Mouse (Mus musculus): ENCODE measurements around the gene Snapc3. TPM values are rescaled to one million over a fixed set of nuclear protein-coding genes. Genes with fewer than 3 reads are reported as not detected.

Snapc3 gene
- total and polyA plus RNA-seq, 3 experiments, result 12.0 to 16.9 TPM; not detected in 1

DNA sequence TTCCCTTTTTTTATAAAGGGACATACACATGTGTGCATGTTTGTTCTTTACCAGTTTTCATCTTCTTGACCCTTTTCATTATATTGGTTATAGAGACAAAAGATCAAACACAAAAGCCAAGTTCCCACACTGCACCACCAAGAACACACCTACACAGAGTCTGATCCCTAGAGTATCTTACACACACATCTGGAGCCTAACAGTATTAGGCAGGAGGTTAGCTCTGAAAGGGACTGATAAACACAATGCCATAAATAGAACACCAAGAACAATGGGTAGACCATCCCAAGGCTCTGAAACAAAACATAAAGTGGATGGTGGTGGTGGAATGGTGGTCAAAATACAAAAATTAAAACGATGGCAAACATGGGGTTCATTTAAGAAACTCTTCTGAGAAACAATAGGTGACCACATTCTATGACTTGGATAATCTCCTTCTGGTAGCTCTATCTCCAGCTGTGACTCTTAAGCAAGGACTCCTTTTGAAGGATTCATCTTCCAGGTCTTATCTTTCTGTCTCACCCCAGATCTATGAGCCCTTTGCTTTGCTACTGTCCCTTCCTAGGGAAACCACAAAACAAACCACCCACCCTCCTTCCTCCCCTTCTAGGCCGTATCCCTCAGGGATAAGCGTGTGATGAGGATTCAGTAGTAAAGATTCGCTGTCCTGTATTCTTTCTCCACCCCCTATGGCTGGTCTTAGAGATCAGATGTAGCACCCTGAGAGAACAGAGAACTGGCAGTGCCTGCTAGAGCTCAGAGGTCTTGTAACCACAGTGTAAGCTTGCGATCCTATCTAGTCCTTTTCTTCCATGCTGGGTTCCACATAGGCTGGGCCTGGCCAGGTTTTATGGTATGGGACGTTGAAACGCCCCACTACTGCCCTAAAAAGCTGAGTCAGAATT, 16.6 kb upstream of the Snapc3 start (continued):
- TF ChIP-seq ZKSCAN1 (IDR thresholded peaks at IDR 0.05; ENCODE audit: low read depth, low read length) (no peak), USF1 (IDR thresholded peaks at IDR 0.05; ENCODE audit: low read depth, low read length) (no peak)

DNA sequence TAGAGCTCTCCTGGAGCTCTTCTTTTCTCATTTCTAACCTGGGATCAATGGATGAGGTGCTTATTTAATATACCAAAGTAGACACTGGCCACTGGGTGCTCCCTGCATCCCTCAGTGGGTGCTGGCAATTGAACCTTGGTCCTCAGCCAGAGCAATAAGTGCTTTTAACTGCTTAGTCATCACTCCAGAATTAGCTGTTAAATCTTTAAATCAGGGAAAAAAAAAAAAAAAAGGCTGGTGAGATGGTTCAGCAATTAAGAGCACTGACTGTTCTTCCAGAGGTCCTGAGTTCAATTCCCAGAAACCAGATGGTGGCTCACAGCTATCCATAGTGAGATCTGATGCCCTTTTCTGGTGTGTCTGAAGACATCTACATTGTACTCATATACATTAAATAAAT, 15.8 kb upstream of the Snapc3 start:
- H3K27me3 ChIP-seq (ENCODE audit: control insufficient read depth in 1 of 2, insufficient read depth in 2 of 2, low read length in 2 of 2), result no peaks in the 10 kb centered on the region; a peak in 1 of 4 replicates
- no peak overlapping the region for H3K9ac ChIP-seq (ENCODE audit: control insufficient read depth, low read depth, low read length, poor library complexity, severe bottlenecking)
- H3K9me3 ChIP-seq (replicated peaks; ENCODE audit: insufficient read depth, low read length), result no peaks in the 10 kb centered on the region
- peaks cover 4 to 8% of the 10 kb centered on the region in 2 experiments; a peak in 3 of 4 replicates for H3K4me1 ChIP-seq (ENCODE audit: control insufficient read depth in 1 of 2, insufficient read depth in 2 of 2, low read length in 2 of 2)
- no peak overlapping the region for H3K27ac ChIP-seq (ENCODE audit: control insufficient read depth, low read depth, low read length)
- DNase-seq (ENCODE audit: low read depth, low spot score), result no peak
- TF ChIP-seq ZNF384 (IDR thresholded peaks at IDR 0.05; ENCODE audit: low read depth, low read length), result peak; percentile 69
- no peak for TF ChIP-seq USF1 (IDR thresholded peaks at IDR 0.05; ENCODE audit: low read depth, low read length)
- peaks cover 0 to 15% of the 10 kb centered on the region in 2 experiments; a peak in 2 of 4 replicates for H3K36me3 ChIP-seq (ENCODE audit: control insufficient read depth in 1 of 2, insufficient read depth in 2 of 2, low read length in 2 of 2)
- no peak overlapping the region for H3K4me3 ChIP-seq (ENCODE audit: control insufficient read depth in 1 of 2, insufficient read depth in 1 of 2, low read depth in 2 of 2, low read length in 2 of 2)
- H3K79me2 ChIP-seq (ENCODE audit: control insufficient read depth, insufficient read depth, low read length, poor library complexity), result no peaks in the 10 kb centered on the region

DNA sequence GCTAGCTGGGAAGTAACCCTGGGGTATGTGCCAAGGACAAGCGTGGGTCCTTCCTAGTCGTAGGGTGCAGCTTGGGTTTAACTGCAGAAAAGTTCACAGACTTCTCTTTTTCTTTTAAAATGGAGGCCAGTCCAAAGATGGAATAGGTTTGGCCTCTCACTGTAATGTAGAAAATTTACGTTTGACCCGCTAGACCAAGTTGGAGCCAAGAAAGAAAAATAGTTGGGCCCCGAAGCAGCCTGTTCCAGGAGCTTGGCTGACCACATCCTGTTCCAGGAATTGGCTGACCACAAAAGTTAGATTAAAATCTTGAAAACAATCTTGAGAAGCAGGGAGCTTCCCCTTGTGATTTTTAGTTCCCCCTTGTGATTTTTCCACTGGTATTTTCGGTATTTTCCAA, 9.8 kb upstream of the Snapc3 start:
- Histone ChIP-seq H3K36me3 (ENCODE audit: control insufficient read depth in 1 of 2, insufficient read depth in 2 of 2, low read length in 2 of 2) (peaks cover 0 to 9% of the 10 kb centered on the region in 2 experiments; a peak in 2 of 4 replicates), H3K79me2 (ENCODE audit: control insufficient read depth, insufficient read depth, low read length, poor library complexity) (no peaks in the 10 kb centered on the region), H3K27me3 (ENCODE audit: control insufficient read depth in 1 of 2, insufficient read depth in 2 of 2, low read length in 2 of 2) (no peaks in the 10 kb centered on the region; a peak in 1 of 4 replicates), H3K9ac (ENCODE audit: control insufficient read depth, low read depth, low read length, poor library complexity, severe bottlenecking) (no peak overlapping the region), H3K4me3 (ENCODE audit: control insufficient read depth in 1 of 2, insufficient read depth in 1 of 2, low read depth in 2 of 2, low read length in 2 of 2) (no peak overlapping the region), H3K4me1 (ENCODE audit: control insufficient read depth in 1 of 2, insufficient read depth in 2 of 2, low read length in 2 of 2) (peaks cover 0 to 16% of the 10 kb centered on the region in 2 experiments; a peak in 2 of 4 replicates), H3K27ac (ENCODE audit: control insufficient read depth, low read depth, low read length) (peak overlapping the region; percentile 17; the same call in 1 of the 2 replicates), H3K9me3 (replicated peaks; ENCODE audit: insufficient read depth, low read length) (no peaks in the 10 kb centered on the region)
- DNase-seq (ENCODE audit: low read depth, low spot score), result peak; percentile 66
- no peak for TF ChIP-seq GABPA (IDR thresholded peaks at IDR 0.05; ENCODE audit: low read depth, low read length)
- no peak for TF ChIP-seq POLR2AphosphoS2 (IDR thresholded peaks at IDR 0.05; ENCODE audit: low read length)
- no peak for TF ChIP-seq NRF1 (IDR thresholded peaks at IDR 0.05; ENCODE audit: insufficient read depth, low read depth, low read length, poor library complexity, severe bottlenecking)
- TF ChIP-seq MAZ (IDR thresholded peaks at IDR 0.05; ENCODE audit: low read depth, low read length), result no peak
- peak; percentile 8; the same call in 1 of the 2 replicates for TF ChIP-seq TAL1 (IDR thresholded peaks at IDR 0.05; ENCODE audit: low read length)
- TF ChIP-seq KAT2A (conservative IDR thresholded peaks at IDR 0.05; ENCODE audit: low read depth, low read length), result no peak
- no peak for TF ChIP-seq GATA1 (IDR thresholded peaks at IDR 0.05; ENCODE audit: low read depth, low read length)
- no peak for TF ChIP-seq NELFE (IDR thresholded peaks at IDR 0.05; ENCODE audit: low read depth, low read length)
- TF ChIP-seq TCF12 (IDR thresholded peaks at IDR 0.05; ENCODE audit: low read depth, low read length), result no peak
- no peak for TF ChIP-seq BHLHE40 (IDR thresholded peaks at IDR 0.05; ENCODE audit: borderline replicate concordance, low read depth, low read length)
- no peak for TF ChIP-seq POLR2AphosphoS5 (IDR thresholded peaks at IDR 0.05; ENCODE audit: borderline replicate concordance, low read depth, low read length)
- no peak for TF ChIP-seq ELF1 (IDR thresholded peaks at IDR 0.05; ENCODE audit: low read depth, low read length)
- TF ChIP-seq EP300 (IDR thresholded peaks at IDR 0.05; ENCODE audit: low read depth in 1 of 2, low read length in 2 of 2), result peak; percentile 41 to 71
- TF ChIP-seq MAFK (IDR thresholded peaks at IDR 0.05; ENCODE audit: borderline replicate concordance, low read depth, low read length), result no peak
- no peak for TF ChIP-seq MEF2A (IDR thresholded peaks at IDR 0.05; ENCODE audit: extremely low read depth, insufficient replicate concordance, low read depth, low read length, poor library complexity, severe bottlenecking)
- no peak for TF ChIP-seq MXI1 (IDR thresholded peaks at IDR 0.05; ENCODE audit: low read depth, low read length)
- TF ChIP-seq RCOR1 (IDR thresholded peaks at IDR 0.05; ENCODE audit: low read depth, low read length), result peak; percentile 98
- no peak for TF ChIP-seq MYC (IDR thresholded peaks at IDR 0.05; ENCODE audit: low read depth, low read length)
- no peak for TF ChIP-seq JUND (IDR thresholded peaks at IDR 0.05; ENCODE audit: low read depth, low read length)
- peak; percentile 30; the same call in 1 of the 2 replicates for TF ChIP-seq ETS1 (IDR thresholded peaks at IDR 0.05; ENCODE audit: low read depth, low read length)
- TF ChIP-seq SIN3A (IDR thresholded peaks at IDR 0.05; ENCODE audit: low read length), result no peak
- TF ChIP-seq RAD21 (IDR thresholded peaks at IDR 0.05; ENCODE audit: low read depth, low read length), result no peak
- TF ChIP-seq SMC3 (IDR thresholded peaks at IDR 0.05; ENCODE audit: low read depth, low read length), result no peak
- no peak for TF ChIP-seq HCFC1 (IDR thresholded peaks at IDR 0.05; ENCODE audit: low read depth, low read length)
